Mouse (Mus musculus): ENCODE data around the gene Fam204a. TPM values are rescaled to one million over a fixed set of nuclear protein-coding genes. Genes with fewer than 3 reads are reported as not detected.

Fam204a gene
- total and polyA plus RNA-seq, 3 experiments, result 26.5 to 78.1 (median 69.0) TPM

GRCm38 (mm10) chr19:60217985-60218384 lies 8.5 kb downstream of the Fam204a start:
- no peak overlapping the region for H3K4me2 ChIP-seq (ENCODE audit: insufficient read depth, low read depth, poor library complexity, severe bottlenecking)
- TF ChIP-seq POLR2AphosphoS2 (IDR thresholded peaks at IDR 0.05; ENCODE audit: low read depth, low read length), result no peak
- TF ChIP-seq PAX5 (IDR thresholded peaks at IDR 0.05; ENCODE audit: low read length), result no peak
- TF ChIP-seq USF2 (conservative IDR thresholded peaks at IDR 0.05; ENCODE audit: low read depth, low read length), result no peak
- no peak for TF ChIP-seq EP300 (IDR thresholded peaks at IDR 0.05; ENCODE audit: low read length)
- TF ChIP-seq NELFE (IDR thresholded peaks at IDR 0.05; ENCODE audit: low read depth, low read length), result no peak
- no peak for TF ChIP-seq POLR2A (IDR thresholded peaks at IDR 0.05; ENCODE audit: low read depth, low read length)
- TF ChIP-seq CHD1 (IDR thresholded peaks at IDR 0.05; ENCODE audit: low read depth, low read length), result no peak
- TF ChIP-seq MAX (IDR thresholded peaks at IDR 0.05; ENCODE audit: low read length), result no peak
- TF ChIP-seq TCF12 (IDR thresholded peaks at IDR 0.05; ENCODE audit: low read depth, low read length), result no peak
- TF ChIP-seq ZKSCAN1 (IDR thresholded peaks at IDR 0.05; ENCODE audit: borderline replicate concordance, low read depth, low read length), result no peak
- TF ChIP-seq SMC3 (IDR thresholded peaks at IDR 0.05; ENCODE audit: low read depth, low read length), result no peak
- TF ChIP-seq JUND (conservative IDR thresholded peaks at IDR 0.05; ENCODE audit: low read depth, low read length), result no peak
- TF ChIP-seq JUN (IDR thresholded peaks at IDR 0.05; ENCODE audit: insufficient read depth, low read depth, low read length), result no peak
- TF ChIP-seq ETS1 (conservative IDR thresholded peaks at IDR 0.05; ENCODE audit: low read depth, low read length), result no peak
- TF ChIP-seq ELF1 (IDR thresholded peaks at IDR 0.05; ENCODE audit: low read depth, low read length), result no peak
- no peak for TF ChIP-seq MAZ (IDR thresholded peaks at IDR 0.05; ENCODE audit: low read depth, low read length)
- no peaks in the 10 kb centered on the region for H3K79me2 ChIP-seq (replicated peaks; ENCODE audit: control insufficient read depth, extremely low read depth, insufficient read depth, poor library complexity, severe bottlenecking)
- H3K9ac ChIP-seq (ENCODE audit: insufficient read depth, low read depth), result no peak overlapping the region
- H3K27me3 ChIP-seq (replicated peaks), result no peaks in the 10 kb centered on the region
- H3K27ac ChIP-seq (ENCODE audit: insufficient read depth, low read depth), result no peak overlapping the region
- H3K36me3 ChIP-seq (replicated peaks in 1 of 2; ENCODE audit: control insufficient read depth in 1 of 2, insufficient read depth in 1 of 2, low read length in 1 of 2), result peaks cover 14 to 65% of the 10 kb centered on the region in 2 experiments
- DNase-seq (ENCODE audit: extremely low read depth), result no peak
- dilution Hi-C loops (cut with MboI; ENCODE audit: extremely low pct_ligation_motif_present, extremely low pct_unique_long_range_greater_than_20kb, low sequenced_read_pairs), result no loop called here
- in situ Hi-C loops (cut with MboI; ENCODE audit: low pct_ligation_motif_present, low pct_unique_long_range_greater_than_20kb, low sequenced_read_pairs), result no loop called here
- H3K4me1 ChIP-seq (ENCODE audit: control insufficient read depth in 1 of 2, insufficient read depth in 2 of 2), result no peaks in the 10 kb centered on the region; a peak in 1 of 4 replicates
- H3K4me3 ChIP-seq (replicated peaks in 1 of 3; ENCODE audit: low read depth in 2 of 3, low read length in 2 of 3, poor library complexity in 1 of 3), result no peak overlapping the region
- H3K9me3 ChIP-seq (replicated peaks; ENCODE audit: low read length), result no peaks in the 10 kb centered on the region

DNA sequence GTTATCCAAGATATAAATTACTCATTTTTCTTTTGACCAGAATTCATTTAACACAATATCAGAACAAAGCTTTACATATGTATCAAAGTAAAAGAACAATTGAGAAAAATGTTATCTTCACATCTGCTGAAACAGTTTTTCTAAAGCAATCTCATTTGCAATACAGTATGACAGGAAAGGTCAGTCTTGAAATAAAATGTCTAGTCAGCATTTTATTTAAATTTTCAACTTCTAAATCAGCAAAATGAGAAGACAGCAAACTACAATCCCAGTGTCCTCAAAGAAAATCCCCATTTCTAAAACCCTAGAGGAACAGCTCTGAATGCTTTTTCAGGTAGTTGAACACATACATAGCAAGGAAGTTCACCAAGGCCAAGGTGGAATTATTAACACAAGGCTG lies 18.3 kb downstream of the Fam204a start:
- Histone ChIP-seq H3K9ac (ENCODE audit: insufficient read depth, low read depth) (no peak overlapping the region), H3K79me2 (replicated peaks; ENCODE audit: control insufficient read depth, extremely low read depth, insufficient read depth, poor library complexity, severe bottlenecking) (no peaks in the 10 kb centered on the region), H3K36me3 (replicated peaks in 1 of 2; ENCODE audit: control insufficient read depth in 1 of 2, insufficient read depth in 1 of 2, low read length in 1 of 2) (peaks cover 16 to 63% of the 10 kb centered on the region in 2 experiments), H3K4me2 (ENCODE audit: insufficient read depth, low read depth, poor library complexity, severe bottlenecking) (no peak overlapping the region), H3K27ac (ENCODE audit: insufficient read depth, low read depth) (no peak overlapping the region), H3K9me3 (replicated peaks; ENCODE audit: low read length) (no peaks in the 10 kb centered on the region), H3K4me3 (replicated peaks in 1 of 3; ENCODE audit: low read depth in 2 of 3, low read length in 2 of 3, poor library complexity in 1 of 3) (no peak overlapping the region), H3K27me3 (replicated peaks) (no peaks in the 10 kb centered on the region), H3K4me1 (ENCODE audit: control insufficient read depth in 1 of 2, insufficient read depth in 2 of 2) (no peaks in the 10 kb centered on the region)
- dilution Hi-C loops (cut with MboI; ENCODE audit: extremely low pct_ligation_motif_present, extremely low pct_unique_long_range_greater_than_20kb, low sequenced_read_pairs), result no loop called here
- in situ Hi-C loops (cut with MboI; ENCODE audit: low pct_ligation_motif_present, low pct_unique_long_range_greater_than_20kb, low sequenced_read_pairs), result no loop called here
- no peak for DNase-seq (ENCODE audit: extremely low read depth)
- TF ChIP-seq MAFK (IDR thresholded peaks at IDR 0.05; ENCODE audit: insufficient replicate concordance, low read length) (peak; percentile 97), MYC (IDR thresholded peaks at IDR 0.05; ENCODE audit: low read depth, low read length) (no peak)

All from CH12.LX (cell line).